Comparison of ENCODE assay signal across 9 mouse cellular contexts in the genomic region with DNA sequence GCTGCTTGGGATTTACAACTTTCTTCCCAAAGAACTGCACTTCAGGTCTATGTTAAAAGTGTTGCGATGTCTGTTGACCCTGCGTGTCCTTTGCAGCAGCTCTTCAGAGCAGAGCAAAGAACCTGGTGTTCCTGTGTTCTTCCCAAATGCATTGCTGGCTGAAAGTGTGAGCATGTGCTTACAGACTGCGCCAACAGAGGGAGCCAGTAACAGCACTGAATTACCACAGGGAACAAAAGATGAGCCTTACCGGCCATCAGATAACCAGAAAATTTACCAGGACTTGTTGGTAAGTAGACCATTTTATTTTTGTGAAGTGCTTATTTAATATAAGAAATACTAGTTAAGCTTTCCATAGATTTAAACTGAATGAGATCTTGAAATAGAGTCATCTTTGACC. TPM values are rescaled to one million over a fixed set of nuclear protein-coding genes. Genes with fewer than 3 reads are reported as not detected.
DNase-seq lines count a peak whose midpoint lies in the region; ATAC-seq and TF ChIP-seq lines count a peak whose summit lies in the region.
"Had no signal": no experiment of that assay in that cellular context is flagged by ENCODE, and none has a peak within 500 bp of the region (broad histone marks: within the 10 kb centered on the region; RNA-seq: fewer than 3 reads in every experiment).

No protein-coding gene starts in this region.

- no peaks in the 10 kb centered on the region for H3K4me1 ChIP-seq in embryonic fibroblast, embryonic 13.5 days (ENCODE audit: control insufficient read depth, insufficient read depth, low read length)
- H3K4me1 ChIP-seq: heart, embryonic 13.5 days had no signal

- peak; percentile 49; the same call in 1 of the 2 replicates for ATAC-seq in monocyte, adult 5-6 weeks (replicated peaks; ENCODE audit: insufficient number of reproducible peaks, low FRiP score, low TSS enrichment, poor library complexity, severe bottlenecking)

- intact Hi-C loops in left cerebral cortex, adult 2 months (cut with DNase I) = no loop called here

- H3K27ac ChIP-seq in left cerebral cortex, adult 2 months = no peak overlapping the region
- no peak overlapping the region for H3K27ac ChIP-seq in embryonic fibroblast, embryonic 13.5 days (ENCODE audit: insufficient read depth, low read length)
- H3K27ac ChIP-seq: heart, embryonic 13.5 days had no signal

- no peak overlapping the region for H3K4me3 ChIP-seq in left cerebral cortex, adult 2 months
- no peak overlapping the region for H3K4me3 ChIP-seq in embryonic fibroblast, embryonic 13.5 days (ENCODE audit: insufficient read depth, low read length)
- H3K4me3 ChIP-seq: heart, embryonic 13.5 days had no signal

- no peak for TF ChIP-seq POLR2A in embryonic fibroblast, embryonic 13.5 days (IDR thresholded peaks at IDR 0.05; ENCODE audit: low read depth, low read length)

- TF ChIP-seq CTCF in left cerebral cortex, adult 2 months (IDR thresholded peaks at IDR 0.05) = peak; percentile 79
- peak; percentile 74; the same call in 1 of the 2 replicates for TF ChIP-seq CTCF in embryonic fibroblast, embryonic 13.5 days (IDR thresholded peaks at IDR 0.05; ENCODE audit: borderline replicate concordance, insufficient read depth, low read length)

- DNase-seq in cerebellum, postnatal 10 days = peak; percentile 68 to 71
- no peak for DNase-seq in cerebellum, adult 9-10 months
- peak in 1 of 2 experiments; percentile 44 for DNase-seq in left cerebral cortex, adult 2 months (ENCODE audit: extremely low spot score in 1 of 2, low spot score in 2 of 2)
- no peak for DNase-seq in left cerebral cortex, adult 8-10 months (ENCODE audit: low spot score in 2 of 2)
- DNase-seq in Muller cell, postnatal 12 days (ENCODE audit: inconsistent ontology term) = peak; percentile 27
- peak; percentile 15 to 33 for DNase-seq in layer of hippocampus, postnatal 36 days

RNA-seq across cellular contexts. Expression of gene Tal1, which starts 18.0 kb away (rescaled TPM):
- 1 to 10 TPM; 1.5 TPM for total RNA-seq in left cerebral cortex, adult 2 months (2021)
- 1 to 10 TPM; 1.2 to 2.1 (median 1.9) TPM for total RNA-seq in left cerebral cortex, adult 8-10 months (2022)
- polyA plus RNA-seq in embryonic fibroblast, embryonic 13.5 days (2011; ENCODE audit: insufficient read length, low read depth, missing spikeins) = not detected in 2 replicates
- 1 to 10 TPM; 1.1 to 1.3 TPM for total RNA-seq in layer of hippocampus, postnatal 36 days (2021)
- total RNA-seq in monocyte, adult 5-6 weeks (2017) = 0.53 to 3.0 TPM (median 2.9 TPM) in 3 replicates

RNA-seq across cellular contexts. Expression of gene Stil, which starts 38.3 kb away (rescaled TPM):
- total RNA-seq in left cerebral cortex, adult 2 months (2021) = under 1 TPM; 0.36 to 0.98 TPM
- 1 to 10 TPM in 2 of 4 experiments, under 1 TPM in 2; 0.43 to 1.5 (median 0.85) TPM for total RNA-seq in left cerebral cortex, adult 8-10 months (2022)
- 11.0 and 14.4 TPM in 2 replicates for polyA plus RNA-seq in embryonic fibroblast, embryonic 13.5 days (2011; ENCODE audit: insufficient read length, low read depth, missing spikeins)
- under 1 TPM; 0.33 to 0.35 TPM for total RNA-seq in layer of hippocampus, postnatal 36 days (2021)
- total RNA-seq in monocyte, adult 5-6 weeks (2017) = 0.53 to 1.9 TPM (median 0.78 TPM) in 3 replicates

RNA-seq across cellular contexts. Expression of gene Pdzk1ip1, which starts 50.3 kb away (rescaled TPM):
- under 1 TPM in 1 of 2 experiments, not detected in 1; 0.75 TPM for total RNA-seq in left cerebral cortex, adult 2 months (2021)
- 1 to 10 TPM in 2 of 4 experiments, under 1 TPM in 1, not detected in 1; 0.63 to 1.2 (median 1.1) TPM for total RNA-seq in left cerebral cortex, adult 8-10 months (2022)
- polyA plus RNA-seq in embryonic fibroblast, embryonic 13.5 days (2011; ENCODE audit: insufficient read length, low read depth, missing spikeins) = not detected in 2 replicates
- under 1 TPM in 1 of 2 experiments, not detected in 1; 0.75 TPM for total RNA-seq in layer of hippocampus, postnatal 36 days (2021)
- 3.3 to 4.9 TPM in 2 of 3 replicates, not detected in the other for total RNA-seq in monocyte, adult 5-6 weeks (2017)

RNA-seq across cellular contexts. Expression of gene Cmpk1, which starts 51.2 kb away (rescaled TPM):
- 10 to 100 TPM; 74.5 to 79.6 TPM for total RNA-seq in left cerebral cortex, adult 2 months (2021)
- total RNA-seq in left cerebral cortex, adult 8-10 months (2022) = 10 to 100 TPM; 65.7 to 72.1 (median 70.6) TPM
- polyA plus RNA-seq in embryonic fibroblast, embryonic 13.5 days (2011; ENCODE audit: insufficient read length, low read depth, missing spikeins) = 93.5 and 105 TPM in 2 replicates
- total RNA-seq in layer of hippocampus, postnatal 36 days (2021) = 10 to 100 TPM; 62.8 to 70.5 TPM
- 193 to 301 TPM (median 285 TPM) in 3 replicates for total RNA-seq in monocyte, adult 5-6 weeks (2017)

Comparison
In these comparisons a context has a peak if more than half of its experiments do, and no peak if none do; other contexts are left out.
1. DNase-seq: peak in cerebellum, postnatal 10 days (2 of 2), Muller cell, postnatal 12 days (single experiment) and layer of hippocampus, postnatal 36 days (2 of 2); none in cerebellum, adult 9-10 months (single experiment) and left cerebral cortex, adult 8-10 months (0 of 2).